Mouse (Mus musculus): Measurements from ENCODE around the gene Pdzrn4. TPM values are rescaled to one million over a fixed set of nuclear protein-coding genes. Genes with fewer than 3 reads are reported as not detected.
A peak's percentile ranks its signal among the peaks of the same experiment; 100 is the strongest.
"Not testable (repeated sequence)": the region's sequence is repeated elsewhere in the genome, so short reads cannot be mapped to it uniquely, and the experiment has no call there.

Gene Pdzrn4
- total RNA-seq (2014; fragmentation: Nextera tagmentation) (not detected in 2 replicates), total RNA-seq (2017) (not detected in 2 replicates)

DNA sequence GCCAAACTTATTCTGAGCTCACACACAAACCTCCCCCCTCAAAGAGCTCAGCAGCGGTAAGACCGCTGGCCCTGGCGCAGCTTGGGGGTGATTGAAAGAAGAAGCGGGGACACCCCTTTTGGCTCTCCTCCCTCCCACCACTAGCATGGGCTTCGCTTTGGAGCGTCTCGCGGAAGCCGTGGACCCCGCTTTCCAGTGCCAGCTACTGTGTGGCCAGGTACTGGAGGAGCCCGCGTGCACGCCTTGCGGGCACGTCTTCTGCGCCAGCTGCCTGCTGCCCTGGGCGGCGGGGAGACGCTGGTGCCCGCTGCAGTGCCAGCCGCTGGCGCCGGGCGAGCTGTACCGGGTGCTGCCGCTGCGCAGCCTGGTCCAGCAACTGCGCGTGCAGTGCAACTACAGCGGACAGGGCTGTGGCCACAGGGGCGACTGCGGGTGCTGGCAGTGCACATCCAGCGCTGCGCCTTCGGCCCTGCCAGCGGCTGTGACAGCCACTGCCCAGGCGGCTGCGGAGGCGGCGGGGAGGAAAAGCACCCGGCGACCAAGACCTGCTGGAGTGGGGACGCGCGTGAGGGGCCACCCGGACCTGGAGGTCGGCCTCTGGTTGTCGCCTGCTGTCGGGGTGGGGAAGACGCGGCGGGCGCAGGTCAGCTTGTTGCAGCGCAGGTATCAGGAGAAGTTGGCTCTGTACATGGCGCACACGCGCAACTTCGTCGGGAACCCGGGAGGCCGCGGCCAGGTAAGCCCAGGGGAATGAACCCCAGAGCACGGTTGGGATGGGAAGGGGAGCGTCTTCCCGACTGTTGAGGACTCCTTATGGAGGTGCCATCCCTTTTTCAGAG, at the start of gene Pdzrn4:
Gene Pdzrn4 (plus strand): TSS at position 112 of the 839 bp plus-strand sequence.
- no peak for ATAC-seq (replicated peaks; ENCODE audit: low FRiP score, low TSS enrichment, poor library complexity, severe bottlenecking)

DNA sequence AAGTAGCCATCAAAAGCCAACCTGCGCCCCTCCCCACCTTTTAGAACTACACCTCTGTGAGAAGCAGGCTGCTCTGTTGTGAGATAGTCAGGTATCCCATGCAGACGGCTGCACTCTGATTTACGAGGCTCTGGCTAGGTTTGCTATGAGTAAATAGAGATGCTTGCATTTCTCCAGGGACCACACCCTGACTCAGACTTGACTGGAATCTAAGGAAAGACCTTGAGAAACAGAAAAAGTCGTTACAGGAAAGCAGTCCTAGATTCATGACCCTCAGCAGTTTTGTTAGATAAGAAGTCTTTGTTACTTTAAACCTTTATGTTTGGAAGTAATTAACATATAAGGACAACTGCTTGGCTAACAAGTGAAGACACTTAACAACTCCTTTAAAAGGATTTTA, 49.3 kb upstream of the Pdzrn4 start:
- ATAC-seq (replicated peaks; ENCODE audit: low FRiP score, low TSS enrichment, poor library complexity, severe bottlenecking), result no peak

- no peak for ATAC-seq (replicated peaks; ENCODE audit: low FRiP score, low TSS enrichment, poor library complexity, severe bottlenecking)
Observed at GRCm38 (mm10) chr15:92347902-92348301, 48.8 kb upstream of the Pdzrn4 start.

DNA sequence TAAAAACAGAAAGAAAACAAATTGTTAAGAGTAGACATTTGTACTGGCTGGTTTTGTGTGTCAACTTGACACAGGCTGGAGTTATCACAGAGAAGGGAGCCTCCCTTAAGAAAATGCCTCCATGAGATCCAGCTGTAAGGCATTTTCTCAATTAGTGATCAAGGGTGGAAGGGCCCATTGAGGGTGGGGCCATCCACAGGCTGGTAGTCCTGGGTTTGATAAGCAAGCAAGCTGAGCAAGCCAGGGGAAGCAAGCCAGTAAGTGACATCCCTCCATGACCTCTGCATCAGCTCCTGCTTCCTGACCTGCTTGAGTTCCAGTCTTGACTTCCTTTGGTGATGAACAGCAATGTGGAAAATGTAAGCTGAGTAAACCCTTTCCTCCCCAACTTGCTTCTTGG, 48.2 kb upstream of the Pdzrn4 start:
- not testable (repeated sequence) for ATAC-seq (replicated peaks; ENCODE audit: low FRiP score, low TSS enrichment, poor library complexity, severe bottlenecking)

GRCm38 (mm10) chr15:92364153-92364552, 32.5 kb upstream of the Pdzrn4 start:
- ATAC-seq (replicated peaks; ENCODE audit: low FRiP score, low TSS enrichment, poor library complexity, severe bottlenecking), result no peak

DNA sequence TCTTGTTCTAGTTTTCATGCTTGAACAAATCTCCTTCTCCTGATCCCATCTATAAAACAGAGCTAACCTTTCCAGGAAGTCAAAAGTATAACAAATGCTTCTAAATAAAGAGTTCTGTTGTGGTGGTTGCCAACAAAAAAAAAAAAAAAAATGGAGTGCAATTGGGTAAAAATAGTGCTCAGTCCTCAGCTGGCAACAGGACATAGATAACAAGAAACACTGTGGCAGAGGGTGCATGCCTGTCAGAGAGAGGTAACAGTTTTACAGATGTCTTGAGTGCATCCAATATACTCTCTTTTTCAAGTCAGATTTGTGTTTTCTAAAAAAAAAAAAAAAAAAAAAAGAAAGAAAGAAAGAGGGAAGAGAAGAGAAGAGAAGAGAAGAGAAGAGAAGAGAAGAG, 32.1 kb upstream of the Pdzrn4 start:
- ATAC-seq (replicated peaks; ENCODE audit: low FRiP score, low TSS enrichment, poor library complexity, severe bottlenecking), result no peak

DNA sequence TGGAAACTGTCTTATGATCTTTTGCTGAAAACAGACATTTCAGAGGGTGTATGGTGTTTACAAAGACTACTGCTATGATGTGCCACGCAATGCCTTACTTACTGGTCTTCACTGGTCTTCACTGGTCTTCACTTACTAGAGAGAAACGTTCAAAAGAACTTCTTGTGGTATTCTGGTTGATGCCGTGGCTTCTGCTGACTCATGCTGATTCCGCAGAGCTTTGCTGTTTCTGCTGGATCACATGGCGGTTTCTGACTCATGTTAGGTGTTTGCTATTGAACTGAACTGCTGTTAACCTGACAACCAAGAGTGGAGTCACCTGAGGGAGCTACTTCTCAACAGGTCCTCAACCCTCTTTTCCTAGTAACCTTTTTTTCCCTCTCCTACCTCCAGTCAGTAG, 1.9 kb upstream of the Pdzrn4 start:
- ATAC-seq (replicated peaks; ENCODE audit: low FRiP score, low TSS enrichment, poor library complexity, severe bottlenecking), result no peak

GRCm38 (mm10) chr15:92398747-92399146, 2.1 kb downstream of the Pdzrn4 start:
- no peak for ATAC-seq (replicated peaks; ENCODE audit: low FRiP score, low TSS enrichment, poor library complexity, severe bottlenecking)

DNA sequence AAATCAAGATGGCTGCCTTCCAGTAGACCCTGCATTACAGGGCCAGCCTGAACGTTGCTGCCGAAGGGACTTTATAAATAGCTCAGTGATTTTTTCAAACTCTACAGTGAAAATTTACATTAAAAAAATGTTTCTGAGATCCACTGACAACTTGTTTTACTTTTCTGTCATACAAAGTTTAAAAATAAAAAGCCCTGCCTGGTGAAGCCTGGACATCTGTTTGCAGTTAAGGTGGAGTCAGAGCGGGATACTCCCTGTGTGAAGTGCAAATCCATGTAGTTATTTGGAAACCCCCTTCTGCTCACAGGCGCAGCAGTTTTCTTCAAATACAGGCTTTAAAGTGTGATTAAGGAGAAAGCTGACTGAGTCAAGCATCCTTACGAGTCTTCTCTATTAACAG, 2.6 kb downstream of the Pdzrn4 start:
- ATAC-seq (replicated peaks; ENCODE audit: low FRiP score, low TSS enrichment, poor library complexity, severe bottlenecking), result no peak

- ATAC-seq (replicated peaks; ENCODE audit: low FRiP score, low TSS enrichment, poor library complexity, severe bottlenecking), result no peak
Observed at GRCm38 (mm10) chr15:92401554-92401953, 4.9 kb downstream of the Pdzrn4 start.

DNA sequence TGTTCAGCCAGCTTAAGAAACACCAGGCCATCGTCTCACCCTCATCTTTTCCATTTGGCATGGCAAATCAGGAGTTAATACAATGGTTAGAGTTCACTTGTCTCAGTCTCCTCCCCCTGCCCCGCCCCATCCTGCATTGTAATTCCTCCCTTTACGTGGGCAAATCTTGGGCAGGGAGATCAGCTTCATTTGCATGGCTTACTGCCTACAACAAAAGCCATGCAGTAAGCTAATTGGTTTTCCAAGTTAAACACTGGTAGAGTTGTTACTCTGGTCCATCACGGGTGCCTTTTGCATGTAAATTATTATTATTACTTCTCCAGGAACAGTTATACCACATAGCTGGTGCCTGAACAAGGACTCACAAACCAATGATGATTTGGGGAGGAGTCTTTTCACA, 18.6 kb downstream of the Pdzrn4 start:
- ATAC-seq (replicated peaks; ENCODE audit: low FRiP score, low TSS enrichment, poor library complexity, severe bottlenecking), result no peak

DNA sequence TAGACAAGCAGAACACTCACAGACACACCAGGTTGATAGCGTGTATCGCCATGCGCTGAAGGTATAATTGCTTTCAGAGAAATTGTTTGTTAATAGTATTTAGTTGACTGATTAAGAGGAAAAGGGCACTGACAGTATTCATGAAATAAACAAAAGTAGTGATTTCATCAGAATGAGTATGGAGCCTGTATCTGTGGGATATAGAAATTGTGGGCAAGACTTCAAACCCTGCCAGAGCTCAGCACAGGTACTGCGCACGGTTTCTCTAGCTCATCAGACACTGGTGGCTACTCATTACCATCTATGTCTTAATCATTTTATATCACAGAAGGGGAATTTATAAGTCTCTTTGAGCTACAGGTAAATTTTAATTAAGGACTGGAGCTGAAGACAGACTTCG, 19.5 kb downstream of the Pdzrn4 start:
- ATAC-seq (replicated peaks; ENCODE audit: low FRiP score, low TSS enrichment, poor library complexity, severe bottlenecking), result no peak

- ATAC-seq (replicated peaks; ENCODE audit: low FRiP score, low TSS enrichment, poor library complexity, severe bottlenecking), result no peak
Observed at GRCm38 (mm10) chr15:92416658-92417057, 20.0 kb downstream of the Pdzrn4 start.

DNA sequence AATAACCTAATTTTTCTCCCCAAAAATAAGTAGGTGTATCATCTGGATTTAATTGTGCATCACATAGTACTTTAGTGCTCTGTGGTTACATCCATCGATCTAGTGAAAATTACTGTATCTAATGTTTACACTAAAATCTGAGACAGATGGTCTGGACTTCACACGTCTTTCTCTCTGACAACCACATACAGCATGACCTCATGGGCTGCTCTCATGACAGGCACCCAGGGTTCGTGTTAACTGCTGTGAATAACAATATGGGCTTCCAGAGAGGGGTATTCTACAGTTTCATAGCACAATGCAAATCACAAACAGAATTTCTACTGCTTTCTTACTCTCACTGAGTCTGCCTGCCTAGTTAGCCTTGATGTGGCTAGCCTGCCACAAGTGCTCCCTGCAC, 20.4 kb downstream of the Pdzrn4 start:
- ATAC-seq (replicated peaks; ENCODE audit: low FRiP score, low TSS enrichment, poor library complexity, severe bottlenecking), result no peak

DNA sequence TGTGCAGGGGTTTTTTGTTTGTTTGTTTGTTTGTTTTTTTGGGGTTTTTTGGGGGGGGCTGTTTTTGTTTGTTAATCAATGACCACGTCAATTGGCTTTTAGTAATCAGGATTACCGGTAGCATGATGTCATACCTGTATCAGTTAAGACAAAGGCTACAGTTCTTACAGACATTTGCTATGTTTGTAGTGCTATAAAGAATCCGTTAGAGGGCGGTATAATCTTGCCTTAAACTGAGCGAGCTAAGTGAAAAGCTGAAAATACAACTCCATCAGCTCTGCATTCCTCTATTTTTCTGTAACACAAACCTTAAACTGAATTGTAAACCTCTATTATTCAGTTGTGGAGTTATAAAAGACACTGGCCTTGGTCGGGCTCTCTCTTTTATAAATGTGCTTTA, 37.9 kb downstream of the Pdzrn4 start:
- ATAC-seq (replicated peaks; ENCODE audit: low FRiP score, low TSS enrichment, poor library complexity, severe bottlenecking), result peak; percentile 59; the same call in 1 of the 2 replicates

- no peak for ATAC-seq (replicated peaks; ENCODE audit: low FRiP score, low TSS enrichment, poor library complexity, severe bottlenecking)
Observed at GRCm38 (mm10) chr15:92435306-92435705, 38.6 kb downstream of the Pdzrn4 start.

GRCm38 (mm10) chr15:92441630-92442180, 45.0 kb downstream of the Pdzrn4 start:
- ATAC-seq (replicated peaks; ENCODE audit: low FRiP score, low TSS enrichment, poor library complexity, severe bottlenecking), result no peak

DNA sequence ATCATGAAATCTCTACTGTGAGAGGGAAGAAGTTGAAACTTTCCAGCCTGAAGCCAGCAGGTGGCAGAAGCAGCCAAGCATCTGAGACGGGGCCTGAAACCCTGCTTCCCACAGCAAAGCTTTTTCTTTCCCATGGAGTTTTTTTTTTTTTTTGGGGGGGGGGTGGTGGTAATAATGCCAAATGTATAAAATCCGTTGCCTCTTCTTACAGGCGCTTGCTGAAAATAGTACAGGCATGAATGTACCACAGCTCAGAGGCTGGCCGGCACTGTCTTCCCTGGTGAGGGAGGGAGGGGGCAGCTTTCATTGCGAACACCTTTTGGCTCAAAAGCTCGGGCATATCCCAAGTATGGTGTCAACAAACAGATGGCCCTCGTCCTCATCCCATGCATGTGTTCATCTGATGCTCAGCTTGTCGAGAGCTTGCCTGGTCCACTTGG, 51.0 kb downstream of the Pdzrn4 start:
- no peak for ATAC-seq (replicated peaks; ENCODE audit: low FRiP score, low TSS enrichment, poor library complexity, severe bottlenecking)

GRCm38 (mm10) chr15:92449112-92449511, 52.4 kb downstream of the Pdzrn4 start:
- ATAC-seq (replicated peaks; ENCODE audit: low FRiP score, low TSS enrichment, poor library complexity, severe bottlenecking), result no peak

- ATAC-seq (replicated peaks; ENCODE audit: low FRiP score, low TSS enrichment, poor library complexity, severe bottlenecking), result no peak
Observed at GRCm38 (mm10) chr15:92452620-92453019, 55.9 kb downstream of the Pdzrn4 start.

GRCm38 (mm10) chr15:92482198-92482597, 85.5 kb downstream of the Pdzrn4 start:
- no peak for ATAC-seq (replicated peaks; ENCODE audit: low FRiP score, low TSS enrichment, poor library complexity, severe bottlenecking)

Measured in megakaryocyte-erythroid progenitor cell, adult 5-6 weeks (primary cell).